Mouse (Mus musculus): ENCODE results near the gene 4921509C19Rik. TPM values are rescaled to one million over a fixed set of nuclear protein-coding genes. Genes with fewer than 3 reads are reported as not detected.
"Not testable (repeated sequence)": the region's sequence is repeated elsewhere in the genome, so short reads cannot be mapped to it uniquely, and the experiment has no call there.

Gene 4921509C19Rik
- polyA plus RNA-seq, 1 experiment from 2014 or later: not detected

DNA sequence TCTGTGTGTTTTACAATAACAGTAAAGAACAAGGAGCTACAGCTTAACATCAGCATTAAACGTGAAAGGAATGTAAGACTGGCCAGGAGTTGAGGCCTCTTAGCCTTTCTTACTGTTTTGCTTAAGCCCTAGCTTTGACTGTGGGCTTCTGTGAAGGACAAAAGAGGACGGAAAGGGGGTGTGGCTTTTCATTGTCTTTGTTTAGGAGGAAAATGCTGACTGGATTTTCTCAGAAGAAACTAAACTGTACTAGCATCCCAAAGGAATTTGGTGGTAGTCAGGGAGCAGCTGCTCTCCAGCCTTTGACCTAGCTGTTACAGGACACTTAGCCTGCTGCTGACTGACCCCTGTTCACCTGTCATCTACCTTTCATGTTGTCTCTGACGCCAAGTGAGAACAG is 22.4 kb upstream of the 4921509C19Rik start:
- Histone ChIP-seq H3K27me3 (ENCODE audit: control insufficient read depth, insufficient read depth, low read length) (no peaks in the 10 kb centered on the region), H3K36me3 (replicated peaks; ENCODE audit: control insufficient read depth, insufficient read depth, low read depth, low read length) (0 out of 2 replicates have a peak, but pooled peaks cover 4% of the 10 kb centered on the region), H3K4me2 (ENCODE audit: low read depth, low read length) (no peak overlapping the region), H3K4me3 (ENCODE audit: low read depth, low read length) (no peak overlapping the region), H3K9ac (replicated peaks; ENCODE audit: low read length) (no peak overlapping the region), H3K4me1 (ENCODE audit: control insufficient read depth, insufficient read depth, low read length) (no peaks in the 10 kb centered on the region), H3K27ac (replicated peaks; ENCODE audit: low read depth, low read length) (no peak overlapping the region), H3K9me3 (replicated peaks; ENCODE audit: control insufficient read depth, low read length) (no peaks in the 10 kb centered on the region)
- DNase-seq (ENCODE audit: low spot score) (no peak), ATAC-seq (replicated peaks; ENCODE audit: insufficient number of reproducible peaks, low FRiP score, low TSS enrichment, low read depth) (no peak)
- 47% methylated on average over 3 of the region's 3 CpGs for whole genome bisulfite sequencing

DNA sequence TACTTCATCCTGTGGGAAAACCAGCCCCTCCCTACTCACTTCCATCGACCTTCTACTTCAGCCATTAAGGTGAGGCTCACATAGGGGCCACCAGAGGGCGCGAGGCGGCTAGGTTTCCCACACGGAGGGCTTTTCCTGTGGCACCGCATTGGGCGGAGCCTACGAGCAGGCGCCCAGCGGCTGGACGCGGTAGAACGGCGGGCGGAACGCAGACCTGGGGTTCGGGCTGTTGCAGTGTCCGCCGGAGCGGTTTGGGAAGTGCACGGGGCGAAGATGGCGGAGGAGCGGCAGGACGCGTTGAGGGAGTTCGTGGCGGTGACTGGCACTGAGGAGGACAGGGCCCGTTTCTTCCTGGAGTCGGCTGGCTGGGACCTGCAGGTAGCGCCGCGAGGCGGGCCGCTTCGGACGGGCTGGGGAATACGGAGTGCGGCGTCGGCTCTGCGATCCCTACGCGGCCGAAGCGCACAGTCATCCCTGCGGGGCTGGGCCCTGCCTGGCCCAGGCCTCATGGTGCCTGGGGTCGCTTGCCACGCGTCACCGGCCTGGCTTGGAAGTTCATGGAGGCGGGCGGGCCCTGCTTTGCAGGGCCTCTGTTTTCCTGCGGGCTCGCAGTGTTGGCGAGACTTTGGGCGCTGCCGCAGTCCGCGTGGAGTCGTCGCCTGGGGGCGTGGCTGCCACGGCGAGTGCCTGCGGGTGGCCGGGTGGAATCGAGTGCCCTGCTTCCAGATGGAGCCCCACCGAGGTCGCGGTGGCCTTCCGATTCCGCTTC is 18.3 kb upstream of the 4921509C19Rik start, which contains the start of gene Nsfl1c:
Nsfl1c (plus strand) TSS at position 148 of the 769 bp plus-strand sequence.
- Histone ChIP-seq H3K9me3 (replicated peaks; ENCODE audit: control insufficient read depth, low read length) (no peaks in the 10 kb centered on the region), H3K27ac (replicated peaks; ENCODE audit: low read depth, low read length) (no peak within 1 kb of the TSS), H3K27me3 (ENCODE audit: control insufficient read depth, insufficient read depth, low read length) (no peaks in the 10 kb centered on the region), H3K36me3 (replicated peaks; ENCODE audit: control insufficient read depth, insufficient read depth, low read depth, low read length) (no peaks in the 10 kb centered on the region), H3K4me3 (ENCODE audit: low read depth, low read length) (peak within 1 kb of the TSS; percentile 91), H3K9ac (replicated peaks; ENCODE audit: low read length) (peak within 1 kb of the TSS; percentile 89), H3K4me2 (ENCODE audit: low read depth, low read length) (peak within 1 kb of the TSS; percentile 57), H3K4me1 (ENCODE audit: control insufficient read depth, insufficient read depth, low read length) (no peaks in the 10 kb centered on the region)
- peak; percentile 97 for DNase-seq (ENCODE audit: low spot score)
- ATAC-seq (replicated peaks; ENCODE audit: insufficient number of reproducible peaks, low FRiP score, low TSS enrichment, low read depth): peak; percentile 99
- under 1% methylated on average over 71 of the region's 73 CpGs for WGBS

DNA sequence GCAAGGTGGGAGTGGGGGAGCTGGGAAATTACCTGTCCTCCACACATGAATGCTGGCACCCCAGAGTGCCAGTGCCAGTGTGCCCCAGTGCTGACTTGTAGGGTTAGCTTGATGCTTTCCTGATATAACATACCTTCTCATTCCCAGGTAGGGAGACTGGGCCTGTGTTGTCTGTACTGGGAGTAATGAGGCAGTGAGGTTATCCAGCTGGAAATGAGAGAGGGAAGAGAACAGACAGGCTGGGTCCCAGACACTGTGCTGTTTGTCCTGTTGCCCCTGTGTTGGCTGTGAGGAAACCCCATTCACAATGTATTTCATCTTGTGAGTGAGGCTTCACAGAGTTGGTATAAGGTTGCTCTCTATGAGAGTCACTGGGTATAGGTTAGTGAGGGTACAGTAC is 10.5 kb upstream of the 4921509C19Rik start:
- Histone ChIP-seq H3K27me3 (ENCODE audit: control insufficient read depth, insufficient read depth, low read length) (no peaks in the 10 kb centered on the region), H3K36me3 (replicated peaks; ENCODE audit: control insufficient read depth, insufficient read depth, low read depth, low read length) (no peaks in the 10 kb centered on the region), H3K9ac (replicated peaks; ENCODE audit: low read length) (no peak overlapping the region), H3K4me2 (ENCODE audit: low read depth, low read length) (no peak overlapping the region), H3K27ac (replicated peaks; ENCODE audit: low read depth, low read length) (no peak overlapping the region), H3K9me3 (replicated peaks; ENCODE audit: control insufficient read depth, low read length) (no peaks in the 10 kb centered on the region), H3K4me3 (ENCODE audit: low read depth, low read length) (no peak overlapping the region), H3K4me1 (ENCODE audit: control insufficient read depth, insufficient read depth, low read length) (no peaks in the 10 kb centered on the region)
- no peak for DNase-seq (ENCODE audit: low spot score)
- no peak for ATAC-seq (replicated peaks; ENCODE audit: insufficient number of reproducible peaks, low FRiP score, low TSS enrichment, low read depth)

DNA sequence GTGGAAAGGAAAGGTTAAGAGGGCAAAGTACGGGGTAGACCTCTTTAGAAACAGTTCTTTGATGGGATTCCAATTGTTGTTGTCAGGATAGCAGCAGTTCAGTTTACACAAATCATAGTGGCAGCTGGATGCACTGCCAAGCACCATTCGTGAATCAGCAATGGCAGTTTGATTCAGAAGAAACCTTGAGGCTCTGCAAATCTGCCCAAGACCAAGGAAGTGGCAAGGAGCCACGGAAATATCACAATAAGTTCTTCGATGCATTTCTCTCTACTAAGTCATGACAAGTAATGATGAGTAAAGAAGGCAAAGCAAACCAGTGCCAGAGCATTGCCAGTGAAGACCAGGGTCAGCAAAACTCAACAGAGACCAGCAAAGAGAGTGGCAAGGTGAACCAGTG is 41.0 kb downstream of the 4921509C19Rik start:
- H3K27me3 ChIP-seq (ENCODE audit: control insufficient read depth, insufficient read depth, low read length); H3K9me3 ChIP-seq (replicated peaks; ENCODE audit: control insufficient read depth, low read length): not testable (repeated sequence)

DNA sequence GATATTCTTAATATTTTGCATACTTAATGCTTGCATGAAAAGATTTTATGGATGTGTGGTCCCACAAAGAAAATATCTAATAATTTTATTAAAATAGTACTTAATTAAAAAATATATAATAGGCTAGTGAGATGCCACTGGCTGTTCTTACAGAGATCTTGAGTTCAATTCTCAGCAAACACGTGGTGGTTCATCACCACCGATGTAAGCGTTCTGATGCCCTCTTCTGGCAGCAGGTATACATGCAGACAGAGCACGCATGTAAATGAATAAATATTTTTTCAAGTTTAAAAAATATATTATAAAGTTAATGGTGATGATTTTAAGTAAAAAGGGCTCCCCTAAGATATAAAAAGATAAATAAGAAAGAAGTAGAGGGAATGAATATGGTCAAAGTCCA is 41.8 kb downstream of the 4921509C19Rik start:
- H3K27ac ChIP-seq (replicated peaks; ENCODE audit: low read depth, low read length); H3K9ac ChIP-seq (replicated peaks; ENCODE audit: low read length); H3K4me3 ChIP-seq (ENCODE audit: low read depth, low read length); DNase-seq (ENCODE audit: low spot score); H3K4me1 ChIP-seq (ENCODE audit: control insufficient read depth, insufficient read depth, low read length); ATAC-seq (replicated peaks; ENCODE audit: insufficient number of reproducible peaks, low FRiP score, low TSS enrichment, low read depth); H3K27me3 ChIP-seq (ENCODE audit: control insufficient read depth, insufficient read depth, low read length); H3K4me2 ChIP-seq (ENCODE audit: low read depth, low read length); H3K36me3 ChIP-seq (replicated peaks; ENCODE audit: control insufficient read depth, insufficient read depth, low read depth, low read length); H3K9me3 ChIP-seq (replicated peaks; ENCODE audit: control insufficient read depth, low read length): not testable (repeated sequence)
- 48% methylated on average over 4 of the region's 4 CpGs for WGBS

More for the DNA sequence above, 41.0 kb downstream of the 4921509C19Rik start:
- WGBS: 79% methylated on average over 4 of the region's 4 CpGs
- not testable (repeated sequence) for DNase-seq (ENCODE audit: low spot score); H3K36me3 ChIP-seq (replicated peaks; ENCODE audit: control insufficient read depth, insufficient read depth, low read depth, low read length); H3K4me1 ChIP-seq (ENCODE audit: control insufficient read depth, insufficient read depth, low read length); H3K27ac ChIP-seq (replicated peaks; ENCODE audit: low read depth, low read length); H3K9ac ChIP-seq (replicated peaks; ENCODE audit: low read length); H3K4me2 ChIP-seq (ENCODE audit: low read depth, low read length); H3K4me3 ChIP-seq (ENCODE audit: low read depth, low read length); ATAC-seq (replicated peaks; ENCODE audit: insufficient number of reproducible peaks, low FRiP score, low TSS enrichment, low read depth)

Other genes with a start within 250 kb of the 4921509C19Rik start
- 301 and 304 TPM in 2 replicates for gene Nsfl1c, start 18.0 kb upstream of the 4921509C19Rik start, polyA plus RNA-seq (2014; fragmentation: Nextera tagmentation; extraction: Ambion mirVana)
- 578 and 583 TPM in 2 replicates for gene Fkbp1a, start 66.3 kb upstream of the 4921509C19Rik start, polyA plus RNA-seq (2014; fragmentation: Nextera tagmentation; extraction: Ambion mirVana)
- gene Sdcbp2, start 96.5 kb upstream of the 4921509C19Rik start, polyA plus RNA-seq (2014; fragmentation: Nextera tagmentation; extraction: Ambion mirVana): 0.59 and 1.0 TPM in 2 replicates
- 0.72 and 1.1 TPM in 2 replicates for gene Snph, start 156.4 kb upstream of the 4921509C19Rik start, polyA plus RNA-seq (2014; fragmentation: Nextera tagmentation; extraction: Ambion mirVana)
- gene Rad21l, start 192.4 kb upstream of the 4921509C19Rik start, polyA plus RNA-seq (2014; fragmentation: Nextera tagmentation; extraction: Ambion mirVana): 0.13 TPM in 1 of 2 replicates, not detected in the other
- gene Tmem74b, start 225.9 kb upstream of the 4921509C19Rik start, polyA plus RNA-seq (2014; fragmentation: Nextera tagmentation; extraction: Ambion mirVana): 2.4 and 2.7 TPM in 2 replicates